Mouse (Mus musculus): ENCODE results near the gene Cpne4.

DNA sequence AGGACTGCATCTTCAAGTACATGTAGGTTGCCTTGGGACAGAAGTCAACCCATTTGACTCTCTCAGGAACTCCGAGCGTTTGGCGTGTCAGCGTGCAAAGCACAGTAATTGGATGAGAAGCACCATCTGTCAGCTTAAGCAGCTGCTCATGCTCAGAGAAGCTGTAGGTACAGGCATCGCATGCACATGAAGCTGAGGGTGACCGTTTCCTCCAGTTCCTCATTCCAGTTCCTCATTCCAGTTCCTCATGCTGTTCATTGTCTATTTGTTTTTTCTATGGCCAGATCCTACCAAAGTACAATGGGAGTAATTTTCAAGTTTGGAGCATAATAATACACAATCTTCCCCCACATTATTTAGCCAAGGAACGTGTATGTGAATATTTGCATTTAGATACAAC lies 425.7 kb downstream of the Cpne4 start:
- TF ChIP-seq SIN3A (IDR thresholded peaks at IDR 0.05; ENCODE audit: low read length) (no peak), POLR2AphosphoS2 (IDR thresholded peaks at IDR 0.05; ENCODE audit: low read depth, low read length) (no peak), CTCF (conservative IDR thresholded peaks at IDR 0.05 in 1 of 2, IDR thresholded peaks at IDR 0.05 in 1 of 2; ENCODE audit: low read depth in 2 of 2, low read length in 2 of 2) (no peak), ELF1 (IDR thresholded peaks at IDR 0.05; ENCODE audit: low read depth, low read length) (no peak), IRF4 (IDR thresholded peaks at IDR 0.05; ENCODE audit: low read depth, low read length) (no peak), CHD2 (IDR thresholded peaks at IDR 0.05; ENCODE audit: low read length) (no peak), ZC3H11A (IDR thresholded peaks at IDR 0.05; ENCODE audit: low read depth, low read length) (no peak), EP300 (IDR thresholded peaks at IDR 0.05; ENCODE audit: low read length) (peak; percentile 76), POLR2A (IDR thresholded peaks at IDR 0.05; ENCODE audit: low read depth, low read length) (no peak), JUND (conservative IDR thresholded peaks at IDR 0.05; ENCODE audit: low read depth, low read length) (no peak)
